Mouse (Mus musculus) olfactory bulb, adult 2 months (tissue): ENCODE results near the gene Pabpc4.

Experiments
- CTCF ChIP-seq: fragments of 200-500 bp; IDR thresholded peaks from 2 replicates; pipeline ENCODE4 v1.5.1; 2012; ENCODE audit warnings: low read depth, mild to moderate bottlenecking, low read length, moderate library complexity; ENCODE audit not compliant: insufficient read depth
- POLR2A ChIP-seq: fragments of 200-500 bp; IDR thresholded peaks from 2 replicates; pipeline ENCODE4 v1.6.1; 2012; ENCODE audit warnings: mild to moderate bottlenecking, low read depth, low read length, moderate library complexity; ENCODE audit not compliant: insufficient read depth

GRCm38 (mm10) chr4:123246221-123246620 is 15.9 kb upstream of the Pabpc4 start:
- no peak for TF ChIP-seq CTCF
- no peak for TF ChIP-seq POLR2A
